Mouse (Mus musculus) liver, adult 2 months (tissue): ENCODE results near the gene Guca1b.

Experiments
- CTCF ChIP-seq: fragments of 200-500 bp; IDR thresholded peaks from 2 replicates; pipeline ENCODE4 v1.5.1; 2011; ENCODE audit warnings: low read depth, low read length, control low read depth
- POLR2A ChIP-seq: fragments of 200-500 bp; IDR thresholded peaks from 2 replicates; pipeline ENCODE4 v1.6.1; 2011; ENCODE audit warnings: low read length, control low read depth; ENCODE audit not compliant: insufficient read depth; ENCODE audit errors: extremely low read depth

- TF ChIP-seq POLR2A (no peak), CTCF (no peak)
Measured at GRCm38 (mm10) chr17:47430815-47431214, 45.6 kb downstream of the Guca1b start.
